Mouse (Mus musculus) common myeloid progenitor, adult 5-6 weeks (primary cell): ENCODE data around the gene L3mbtl3. TPM values are rescaled to one million over a fixed set of nuclear protein-coding genes. Genes with fewer than 3 reads are reported as not detected.

Experiments
- ATAC-seq: replicated peaks from 2 replicates; pipeline ENCODE4 v1.8.0; 2016; ENCODE audit warnings: low read depth, mild to moderate bottlenecking, moderate TSS enrichment, inconsistent platforms; ENCODE audit not compliant: poor library complexity, severe bottlenecking
- total RNA-seq: library from RNA; stranded (forward); fragments of 200-1000, 187-1606 nt; gene quantifications from 2 replicates; pipeline ENCODE4 v1.2.3, GENCODE M21; 2017

The L3mbtl3 gene
- total RNA-seq, 1 experiment from 2014 or later: 31.3 TPM

- ATAC-seq: no peak
Measured at GRCm38 (mm10) chr10:26347614-26348013, 28.2 kb downstream of the L3mbtl3 start.

- no peak for ATAC-seq
Measured at GRCm38 (mm10) chr10:26345879-26346278, 29.9 kb downstream of the L3mbtl3 start.

- ATAC-seq: no peak
Measured at GRCm38 (mm10) chr10:26337896-26338503, 37.8 kb downstream of the L3mbtl3 start.

GRCm38 (mm10) chr10:26333966-26334365, 41.8 kb downstream of the L3mbtl3 start:
- ATAC-seq: no peak

- ATAC-seq: no peak
Measured at GRCm38 (mm10) chr10:26332781-26333180, 43.0 kb downstream of the L3mbtl3 start.

GRCm38 (mm10) chr10:26328843-26329242, 46.9 kb downstream of the L3mbtl3 start:
- no peak for ATAC-seq

- no peak for ATAC-seq
Measured at GRCm38 (mm10) chr10:26327691-26328542, 47.9 kb downstream of the L3mbtl3 start.

GRCm38 (mm10) chr10:26327291-26327690, 48.5 kb downstream of the L3mbtl3 start:
- no peak for ATAC-seq

GRCm38 (mm10) chr10:26325320-26325719, 50.5 kb downstream of the L3mbtl3 start:
- ATAC-seq: peak; percentile 62

- peak; percentile 65 for ATAC-seq
Measured at GRCm38 (mm10) chr10:26322344-26323051, 53.3 kb downstream of the L3mbtl3 start.

GRCm38 (mm10) chr10:26320679-26321078, 55.1 kb downstream of the L3mbtl3 start:
- ATAC-seq: no peak

GRCm38 (mm10) chr10:26314327-26314726, 61.4 kb downstream of the L3mbtl3 start:
- ATAC-seq: no peak

- no peak for ATAC-seq
Measured at GRCm38 (mm10) chr10:26303485-26303884, 72.3 kb downstream of the L3mbtl3 start.

- ATAC-seq: no peak
Measured at GRCm38 (mm10) chr10:26302336-26302735, 73.4 kb downstream of the L3mbtl3 start.

GRCm38 (mm10) chr10:26297626-26298025, 78.1 kb downstream of the L3mbtl3 start:
- ATAC-seq: no peak

- ATAC-seq: no peak
Measured at GRCm38 (mm10) chr10:26297200-26297599, 78.6 kb downstream of the L3mbtl3 start.

GRCm38 (mm10) chr10:26287136-26287535, 88.6 kb downstream of the L3mbtl3 start:
- no peak for ATAC-seq

- ATAC-seq: no peak
Measured at GRCm38 (mm10) chr10:26280009-26280408, 95.8 kb downstream of the L3mbtl3 start.

- no peak for ATAC-seq
Measured at GRCm38 (mm10) chr10:26275414-26275813, 100.4 kb downstream of the L3mbtl3 start.

- no peak for ATAC-seq
Measured at GRCm38 (mm10) chr10:26263744-26264459, 111.9 kb downstream of the L3mbtl3 start.
